Mouse (Mus musculus) MEL (cell line): ENCODE data around the gene Gm20388. TPM values are rescaled to one million over a fixed set of nuclear protein-coding genes. Genes with fewer than 3 reads are reported as not detected.

ENCODE experiments used
- DNase-seq: peaks from one replicate; pipeline ENCODE4 v3.0.0; 2011; ENCODE audit warnings: low read depth, low spot score
- H3K27ac ChIP-seq: 2 replicates; pipeline ENCODE4 v1.5.1; 2012; ENCODE audit warnings: low read depth, mild to moderate bottlenecking, control low read depth, low read length, moderate library complexity; ENCODE audit not compliant: control insufficient read depth
- H3K27me3 ChIP-seq, 2 experiments: fragments of 150-350 bp in 1 of 2; sonication (generic) in 1 of 2; 2 replicates each; pipeline ENCODE4 v1.6.1; 2012; ENCODE audit warnings: low read length in 2 of 2, mild to moderate bottlenecking in 2 of 2, improper control_type of control experiment in 1 of 2, moderate library complexity in 1 of 2; ENCODE audit not compliant: insufficient read depth in 2 of 2, control insufficient read depth in 1 of 2
- H3K36me3 ChIP-seq, 2 experiments: 2 replicates each; pipeline ENCODE4 v1.6.1; 2012 to 2014; ENCODE audit warnings: low read length in 2 of 2, improper control_type of control experiment in 1 of 2, inconsistent platforms in 1 of 2, mild to moderate bottlenecking in 1 of 2; ENCODE audit not compliant: insufficient read depth in 2 of 2, control insufficient read depth in 1 of 2
- H3K4me1 ChIP-seq, 2 experiments: fragments of 150-350 bp in 1 of 2; sonication (generic) in 1 of 2; 2 replicates each; pipeline ENCODE4 v1.6.1; 2012; ENCODE audit warnings: low read length in 2 of 2, improper control_type of control experiment in 1 of 2, mild to moderate bottlenecking in 1 of 2; ENCODE audit not compliant: insufficient read depth in 2 of 2, control insufficient read depth in 1 of 2
- H3K4me3 ChIP-seq, 2 experiments: fragments of 150-350 bp in 1 of 2; sonication (generic) in 1 of 2; 2 replicates each; pipeline ENCODE4 v1.5.1; 2012; ENCODE audit warnings: low read depth in 2 of 2, low read length in 2 of 2, mild to moderate bottlenecking in 2 of 2, moderate library complexity in 2 of 2, control low read depth in 1 of 2, improper control_type of control experiment in 1 of 2; ENCODE audit not compliant: control insufficient read depth in 1 of 2, insufficient read depth in 1 of 2
- H3K79me2 ChIP-seq: 2 replicates; pipeline ENCODE4 v1.6.1; 2012; ENCODE audit warnings: mild to moderate bottlenecking, low read length, moderate library complexity; ENCODE audit not compliant: control insufficient read depth, poor library complexity, insufficient read depth
- H3K9ac ChIP-seq: 2 replicates; pipeline ENCODE4 v1.6.1; 2012; ENCODE audit warnings: low read depth, mild to moderate bottlenecking, control low read depth, low read length, moderate library complexity; ENCODE audit not compliant: control insufficient read depth, poor library complexity, severe bottlenecking
- H3K9me3 ChIP-seq: fragments of 150-350 bp; sonication (generic); replicated peaks from 2 replicates; pipeline ENCODE4 v1.6.1; 2012; ENCODE audit warnings: mild to moderate bottlenecking, low read length, improper control_type of control experiment, moderate library complexity; ENCODE audit not compliant: insufficient read depth
- BHLHE40 ChIP-seq: IDR thresholded peaks from 2 replicates; pipeline ENCODE4 v1.6.1; 2012; ENCODE audit warnings: low read depth, mild to moderate bottlenecking, inconsistent platforms, low read length, improper control_type of control experiment, borderline replicate concordance
- CHD1 ChIP-seq: IDR thresholded peaks from 2 replicates; pipeline ENCODE4 v1.6.1; 2012; ENCODE audit warnings: low read depth, mild to moderate bottlenecking, inconsistent platforms, low read length, improper control_type of control experiment
- CTCF ChIP-seq, 3 experiments: IDR thresholded peaks in 2 of 3; conservative IDR thresholded peaks in 1 of 3; 2 replicates each; pipeline ENCODE4 v1.5.1; 2011 to 2012; ENCODE audit warnings: low read length in 3 of 3, low read depth in 2 of 3, mild to moderate bottlenecking in 2 of 3, improper control_type of control experiment in 1 of 3, inconsistent platforms in 1 of 3, mixed read lengths in 1 of 3, moderate library complexity in 1 of 3; ENCODE audit not compliant: control insufficient read depth in 1 of 3, insufficient read depth in 1 of 3, poor library complexity in 1 of 3, severe bottlenecking in 1 of 3
- E2F4 ChIP-seq: IDR thresholded peaks from 2 replicates; pipeline ENCODE4 v1.6.1; 2011; ENCODE audit warnings: low read depth, low read length, improper control_type of control experiment, borderline replicate concordance
- ELF1 ChIP-seq: IDR thresholded peaks from 2 replicates; pipeline ENCODE4 v1.6.1; 2014; ENCODE audit warnings: low read depth, mild to moderate bottlenecking, inconsistent platforms, low read length, improper control_type of control experiment, moderate library complexity
- EP300 ChIP-seq, 2 experiments: IDR thresholded peaks; 2 replicates each; pipeline ENCODE4 v1.6.1; 2011; ENCODE audit warnings: improper control_type of control experiment in 2 of 2, low read length in 2 of 2, low read depth in 1 of 2, mild to moderate bottlenecking in 1 of 2
- ETS1 ChIP-seq: IDR thresholded peaks from 2 replicates; pipeline ENCODE4 v1.6.1; 2012; ENCODE audit warnings: low read depth, mild to moderate bottlenecking, inconsistent platforms, low read length, improper control_type of control experiment, moderate library complexity
- GABPA ChIP-seq: IDR thresholded peaks from 2 replicates; pipeline ENCODE4 v1.6.1; 2012; ENCODE audit warnings: low read depth, mild to moderate bottlenecking, inconsistent platforms, low read length, improper control_type of control experiment, moderate library complexity
- HCFC1 ChIP-seq: IDR thresholded peaks from 2 replicates; pipeline ENCODE4 v1.6.1; 2012; ENCODE audit warnings: low read depth, mild to moderate bottlenecking, inconsistent platforms, low read length, improper control_type of control experiment, moderate library complexity
- JUND ChIP-seq: IDR thresholded peaks from 2 replicates; pipeline ENCODE4 v1.6.1; 2011; ENCODE audit warnings: low read depth, mild to moderate bottlenecking, improper control_type of control experiment, low read length
- MAZ ChIP-seq: IDR thresholded peaks from 2 replicates; pipeline ENCODE4 v1.6.1; 2012; ENCODE audit warnings: low read depth, mild to moderate bottlenecking, inconsistent platforms, low read length, improper control_type of control experiment
- MEF2A ChIP-seq: IDR thresholded peaks from 2 replicates; pipeline ENCODE4 v1.6.1; 2014; ENCODE audit warnings: low read depth, mild to moderate bottlenecking, inconsistent platforms, low read length, improper control_type of control experiment; ENCODE audit not compliant: poor library complexity, insufficient replicate concordance, severe bottlenecking; ENCODE audit errors: extremely low read depth
- MXI1 ChIP-seq: IDR thresholded peaks from 2 replicates; pipeline ENCODE4 v1.6.1; 2011; ENCODE audit warnings: mild to moderate bottlenecking, low read depth, low read length, improper control_type of control experiment
- MYB ChIP-seq: IDR thresholded peaks from 2 replicates; pipeline ENCODE4 v1.6.1; 2011; ENCODE audit warnings: mild to moderate bottlenecking, low read depth, low read length, improper control_type of control experiment
- MYC ChIP-seq: IDR thresholded peaks from 2 replicates; pipeline ENCODE4 v1.6.1; 2011; ENCODE audit warnings: low read depth, mild to moderate bottlenecking, low read length, improper control_type of control experiment, moderate library complexity
- NRF1 ChIP-seq: IDR thresholded peaks from 2 replicates; pipeline ENCODE4 v1.6.1; 2014; ENCODE audit warnings: low read depth, mild to moderate bottlenecking, inconsistent platforms, low read length, improper control_type of control experiment, moderate library complexity; ENCODE audit not compliant: poor library complexity, insufficient read depth, severe bottlenecking
- POLR2A ChIP-seq, 2 experiments: IDR thresholded peaks; 2 replicates each; pipeline ENCODE4 v1.6.1; 2011 to 2012; ENCODE audit warnings: low read length in 2 of 2, mild to moderate bottlenecking in 2 of 2, control low read depth in 1 of 2, improper control_type of control experiment in 1 of 2, low read depth in 1 of 2, moderate library complexity in 1 of 2; ENCODE audit not compliant: control insufficient read depth in 1 of 2, insufficient read depth in 1 of 2, poor library complexity in 1 of 2
- RAD21 ChIP-seq: IDR thresholded peaks from 2 replicates; pipeline ENCODE4 v1.6.1; 2011; ENCODE audit warnings: mild to moderate bottlenecking, low read depth, low read length, improper control_type of control experiment
- RCOR1 ChIP-seq: IDR thresholded peaks from 2 replicates; pipeline ENCODE4 v1.6.1; 2012; ENCODE audit warnings: low read depth, mild to moderate bottlenecking, inconsistent platforms, low read length, improper control_type of control experiment
- SMC3 ChIP-seq: IDR thresholded peaks from 2 replicates; pipeline ENCODE4 v1.6.1; 2011; ENCODE audit warnings: low read depth, low read length, improper control_type of control experiment
- TAL1 ChIP-seq: IDR thresholded peaks from 2 replicates; pipeline ENCODE4 v1.6.1; 2012; ENCODE audit warnings: mild to moderate bottlenecking, inconsistent platforms, low read length, moderate library complexity, mixed read lengths
- TCF12 ChIP-seq: IDR thresholded peaks from 2 replicates; pipeline ENCODE4 v1.6.1; 2014; ENCODE audit warnings: low read depth, mild to moderate bottlenecking, inconsistent platforms, low read length, improper control_type of control experiment, moderate library complexity
- USF2 ChIP-seq, 2 experiments: IDR thresholded peaks; 2 replicates each; pipeline ENCODE4 v1.6.1; 2011 to 2012; ENCODE audit warnings: improper control_type of control experiment in 2 of 2, low read length in 2 of 2, borderline replicate concordance in 1 of 2, inconsistent platforms in 1 of 2, low read depth in 1 of 2, mild to moderate bottlenecking in 1 of 2; ENCODE audit not compliant: insufficient read depth in 1 of 2
- ZKSCAN1 ChIP-seq: IDR thresholded peaks from 2 replicates; pipeline ENCODE4 v1.6.1; 2012; ENCODE audit warnings: low read depth, mild to moderate bottlenecking, inconsistent platforms, low read length, improper control_type of control experiment, moderate library complexity
- ZMIZ1 ChIP-seq: IDR thresholded peaks from 2 replicates; pipeline ENCODE4 v1.6.1; 2012; ENCODE audit warnings: low read depth, mild to moderate bottlenecking, inconsistent platforms, low read length, improper control_type of control experiment, moderate library complexity
- ZNF384 ChIP-seq: IDR thresholded peaks from 2 replicates; pipeline ENCODE4 v1.6.1; 2012; ENCODE audit warnings: low read depth, mild to moderate bottlenecking, inconsistent platforms, low read length, improper control_type of control experiment
- polyA plus RNA-seq, 2 experiments: library from polyadenylated mRNA; stranded (reverse) in 1 of 2; unstranded in 1 of 2; fragments of >175 nt in 1 of 2; fragments of >200 nt in 1 of 2; gene quantifications; 2 replicates each; pipeline versions ENCODE4 v1.2.1 to v1.2.4; 2012; ENCODE audit warnings: low replicate concordance in 2 of 2, low read depth in 1 of 2; ENCODE audit not compliant: insufficient read length in 2 of 2, insufficient read depth in 1 of 2, missing spikeins in 1 of 2
- total RNA-seq: library from RNA; depleted of rRNA; stranded (reverse); fragments of 300-350 nt; gene quantifications from 2 replicates; pipeline ENCODE4 v1.2.3, GENCODE M21; 2012

Gm20388 gene
- total and polyA plus RNA-seq, 3 experiments, result 11.1 to 17.8 TPM; not detected in 1

- Histone ChIP-seq H3K9me3 (no peaks in the 10 kb centered on the region), H3K36me3 (no peaks in the 10 kb centered on the region), H3K27ac (no peak overlapping the region), H3K79me2 (no peaks in the 10 kb centered on the region), H3K4me1 (no peaks in the 10 kb centered on the region), H3K4me3 (no peak overlapping the region), H3K27me3 (peaks cover 0 to 4% of the 10 kb centered on the region in 2 experiments; a peak in 1 of 4 replicates), H3K9ac (no peak overlapping the region)
- DNase-seq, result no peak
- TF ChIP-seq CHD1, result no peak
- TF ChIP-seq CTCF (IDR thresholded peaks at IDR 0.05 in 2 of 3, conservative IDR thresholded peaks at IDR 0.05 in 1 of 3; ENCODE audit: control insufficient read depth in 1 of 3, insufficient read depth in 1 of 3, low read depth in 2 of 3, low read length in 3 of 3, poor library complexity in 1 of 3, severe bottlenecking in 1 of 3), result no peak
- no peak for TF ChIP-seq E2F4
- TF ChIP-seq RCOR1, result no peak
- no peak for TF ChIP-seq EP300 (IDR thresholded peaks at IDR 0.05; ENCODE audit: low read depth in 1 of 2, low read length in 2 of 2)
- TF ChIP-seq ELF1, result no peak
- no peak for TF ChIP-seq ZNF384
- no peak for TF ChIP-seq MYC
- TF ChIP-seq TAL1, result no peak
- TF ChIP-seq TCF12, result no peak
- no peak for TF ChIP-seq ZKSCAN1
- no peak for TF ChIP-seq USF2 (IDR thresholded peaks at IDR 0.05; ENCODE audit: borderline replicate concordance in 1 of 2, insufficient read depth in 1 of 2, low read depth in 1 of 2, low read length in 2 of 2)
- no peak for TF ChIP-seq BHLHE40
- TF ChIP-seq MYB, result no peak
- TF ChIP-seq ETS1, result no peak
- TF ChIP-seq, all 39 proteins: peak for 0
These were observed 2120.3 kb downstream of the Gm20388 start for GRCm38 (mm10) chr8:122030965-122031364.

GRCm38 (mm10) chr8:122032741-122033140 lies 2122.1 kb downstream of the Gm20388 start:
- Histone ChIP-seq H3K9me3 (no peaks in the 10 kb centered on the region), H3K4me3 (no peak overlapping the region), H3K4me1 (no peaks in the 10 kb centered on the region), H3K79me2 (no peaks in the 10 kb centered on the region), H3K9ac (no peak overlapping the region), H3K36me3 (no peaks in the 10 kb centered on the region), H3K27ac (no peak overlapping the region), H3K27me3 (peaks cover 0 to 6% of the 10 kb centered on the region in 2 experiments; a peak in 2 of 4 replicates)
- TF ChIP-seq GABPA (no peak), NRF1 (no peak), SMC3 (no peak), MXI1 (no peak), ETS1 (no peak), MYB (no peak), JUND (no peak), ELF1 (no peak), POLR2A (IDR thresholded peaks at IDR 0.05; ENCODE audit: control insufficient read depth in 1 of 2, insufficient read depth in 1 of 2, low read depth in 1 of 2, low read length in 2 of 2, poor library complexity in 1 of 2) (no peak), TCF12 (no peak), RAD21 (no peak), HCFC1 (no peak), ZKSCAN1 (no peak), USF2 (IDR thresholded peaks at IDR 0.05; ENCODE audit: borderline replicate concordance in 1 of 2, insufficient read depth in 1 of 2, low read depth in 1 of 2, low read length in 2 of 2) (no peak), BHLHE40 (no peak), MEF2A (no peak), ZMIZ1 (no peak), MAZ (no peak)
- DNase-seq, result no peak
